Mouse (Mus musculus) megakaryocyte, embryonic 14.5 days (primary cell): ENCODE results near the gene Gm45837.

Experiments
- FLI1 ChIP-seq: IDR thresholded peaks from 2 replicates; pipeline ENCODE4 v1.6.1; 2012; ENCODE audit warnings: low read length, inconsistent platforms, mixed read lengths
- GATA1 ChIP-seq: IDR thresholded peaks from 3 replicates; pipeline ENCODE4 v1.6.1; 2012; ENCODE audit warnings: mixed read lengths, low read length, inconsistent platforms, borderline replicate concordance

GRCm38 (mm10) chr7:101444211-101444610 is 33.5 kb downstream of the Gm45837 start:
- no peak for TF ChIP-seq GATA1
- TF ChIP-seq FLI1, result no peak
